Mouse (Mus musculus) heart, adult 2 months (tissue): ENCODE measurements around the gene Tgfbi.

ENCODE experiments used
- CTCF ChIP-seq: fragments of 200-600 bp; IDR thresholded peaks from 2 replicates; pipeline ENCODE4 v1.8.1; 2022; ENCODE audit warnings: antibody characterized with exemption, mild to moderate bottlenecking, moderate library complexity
- EP300 ChIP-seq: fragments of 200-500 bp; IDR thresholded peaks from 2 replicates; pipeline ENCODE4 v1.6.1; 2011; ENCODE audit warnings: low read depth, low read length, control low read depth; ENCODE audit not compliant: insufficient read depth
- POLR2A ChIP-seq: fragments of 200-500 bp; IDR thresholded peaks from 2 replicates; pipeline ENCODE4 v1.6.1; 2011; ENCODE audit warnings: mild to moderate bottlenecking, low read depth, low read length, control low read depth; ENCODE audit not compliant: insufficient read depth

GRCm38 (mm10) chr13:56650020-56650419, 40.7 kb downstream of the Tgfbi start:
- TF ChIP-seq CTCF (no peak), EP300 (no peak), POLR2A (no peak)
